Mouse (Mus musculus) liver, embryonic 14.5 days (tissue): ENCODE measurements around the gene Mfsd4b3.

ENCODE experiments used
- CTCF ChIP-seq: IDR thresholded peaks from 2 replicates; pipeline ENCODE4 v1.5.1; 2016; ENCODE audit warnings: antibody characterized with exemption, low read depth, control low read depth
- EP300 ChIP-seq: IDR thresholded peaks from 2 replicates; pipeline ENCODE4 v1.6.1; 2016; ENCODE audit warnings: antibody characterized with exemption, low read depth

DNA sequence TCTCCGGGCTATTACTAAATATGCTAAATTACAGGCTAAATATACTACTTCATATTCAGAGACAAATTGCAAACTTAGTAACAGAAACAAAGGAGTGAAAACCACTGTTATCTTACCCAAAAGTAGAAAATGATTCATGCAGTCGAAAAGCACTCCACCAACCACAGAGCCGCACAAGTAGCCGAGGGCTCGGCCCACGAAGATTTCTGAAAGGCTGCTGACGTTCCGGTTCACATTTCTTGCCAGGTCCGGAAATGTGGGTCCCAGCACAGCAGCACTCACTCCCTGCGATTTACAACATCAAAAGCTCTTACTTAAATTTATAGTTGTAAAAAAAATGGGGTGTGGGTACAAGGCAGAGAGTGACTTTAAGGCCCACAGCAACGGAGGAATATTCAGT lies 15.0 kb upstream of the Mfsd4b3 start:
- TF ChIP-seq EP300 (no peak), CTCF (no peak)
